Mouse (Mus musculus) lung, postnatal 0 days (tissue): Measurements from ENCODE around the gene Cacybp.

Source experiments
- CTCF ChIP-seq: IDR thresholded peaks from 2 replicates; pipeline ENCODE4 v1.5.1; 2016; ENCODE audit warnings: antibody characterized with exemption, mild to moderate bottlenecking
- EP300 ChIP-seq: IDR thresholded peaks from 2 replicates; pipeline ENCODE4 v1.6.1; 2016; ENCODE audit warnings: antibody characterized with exemption, mild to moderate bottlenecking, control low read depth

- TF ChIP-seq EP300 (no peak), CTCF (no peak)
Measured at GRCm38 (mm10) chr1:160238852-160239443, 26.3 kb upstream of the Cacybp start.
